Mouse (Mus musculus) common myeloid progenitor, adult 5-6 weeks (primary cell): ENCODE measurements around the gene Map4k4. TPM values are rescaled to one million over a fixed set of nuclear protein-coding genes. Genes with fewer than 3 reads are reported as not detected.

ENCODE experiments used
- ATAC-seq: replicated peaks from 2 replicates; pipeline ENCODE4 v1.8.0; 2016; ENCODE audit warnings: low read depth, mild to moderate bottlenecking, moderate TSS enrichment, inconsistent platforms; ENCODE audit not compliant: poor library complexity, severe bottlenecking
- total RNA-seq: library from RNA; stranded (forward); fragments of 200-1000, 187-1606 nt; gene quantifications from 2 replicates; pipeline ENCODE4 v1.2.3, GENCODE M21; 2017

Gene Map4k4
- total RNA-seq, 1 experiment from 2014 or later, result 130 TPM

- ATAC-seq, result no peak
These were observed 31.6 kb downstream of the Map4k4 start for GRCm38 (mm10) chr1:39932216-39932739.

DNA sequence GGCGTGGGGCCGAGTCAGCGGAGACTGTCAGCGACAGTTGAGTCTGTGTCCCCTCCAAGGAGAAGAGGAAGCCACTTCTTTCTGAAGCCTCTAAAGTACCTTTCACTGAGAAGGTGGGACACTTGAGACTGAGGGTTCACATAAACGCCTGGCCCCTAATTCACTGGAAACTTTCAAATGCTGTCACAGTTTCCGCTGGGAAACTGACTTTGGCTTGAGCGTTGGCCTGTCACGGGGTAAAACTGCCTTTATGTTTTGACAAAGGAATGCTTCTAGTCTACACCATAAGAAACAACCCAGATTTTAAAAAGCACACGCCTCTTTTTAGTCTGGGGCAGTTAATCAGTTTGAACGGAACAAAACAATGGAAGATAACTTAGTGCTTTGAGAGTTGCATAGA is 32.2 kb downstream of the Map4k4 start:
- no peak for ATAC-seq

- no peak for ATAC-seq
These were observed 34.2 kb downstream of the Map4k4 start for GRCm38 (mm10) chr1:39934954-39935353.

DNA sequence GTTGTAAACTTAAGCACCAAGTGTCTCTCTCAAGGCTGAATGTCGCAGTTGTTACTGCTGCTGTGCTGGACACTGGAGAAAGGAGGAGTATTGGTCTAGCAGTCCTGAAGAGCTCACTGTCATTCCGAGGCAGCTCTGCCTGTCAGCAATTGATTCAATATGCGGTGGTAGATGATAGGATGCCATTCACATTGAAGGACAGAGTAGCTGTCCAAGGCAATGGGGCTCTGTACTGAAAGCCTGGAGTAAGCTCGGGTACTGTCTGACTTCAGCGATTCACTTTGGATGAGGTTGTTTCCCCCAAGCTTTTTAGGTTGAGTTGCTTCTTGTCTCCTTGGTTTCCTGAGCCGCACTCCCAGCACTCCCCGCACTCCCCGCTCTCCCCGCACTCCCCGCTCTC is 34.9 kb downstream of the Map4k4 start:
- ATAC-seq, result no peak

DNA sequence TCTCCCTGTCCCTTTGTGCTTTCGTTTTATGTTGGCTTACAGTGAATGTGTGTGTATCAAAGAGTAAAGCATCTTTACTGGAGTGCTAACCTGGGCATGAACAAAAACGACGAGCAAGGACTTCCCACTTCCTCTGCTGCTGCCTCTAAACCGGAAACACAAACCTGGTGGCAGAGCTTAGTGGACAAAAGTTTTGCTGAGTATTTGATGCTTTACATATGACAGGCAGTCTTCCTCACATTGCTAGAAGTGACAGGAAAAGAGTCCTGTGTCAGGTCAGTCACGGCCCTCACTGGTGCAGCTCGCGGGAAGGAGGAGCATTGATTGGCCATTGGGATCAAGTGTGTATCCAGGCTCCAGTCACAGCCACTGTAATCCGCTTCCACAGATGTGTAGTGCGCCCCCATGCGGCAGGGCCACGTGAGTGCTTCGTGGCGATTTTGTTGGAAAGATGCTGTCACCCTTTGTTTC is 35.7 kb downstream of the Map4k4 start:
- peak; percentile 93 for ATAC-seq

GRCm38 (mm10) chr1:39936934-39937333 is 36.2 kb downstream of the Map4k4 start:
- ATAC-seq, result no peak

DNA sequence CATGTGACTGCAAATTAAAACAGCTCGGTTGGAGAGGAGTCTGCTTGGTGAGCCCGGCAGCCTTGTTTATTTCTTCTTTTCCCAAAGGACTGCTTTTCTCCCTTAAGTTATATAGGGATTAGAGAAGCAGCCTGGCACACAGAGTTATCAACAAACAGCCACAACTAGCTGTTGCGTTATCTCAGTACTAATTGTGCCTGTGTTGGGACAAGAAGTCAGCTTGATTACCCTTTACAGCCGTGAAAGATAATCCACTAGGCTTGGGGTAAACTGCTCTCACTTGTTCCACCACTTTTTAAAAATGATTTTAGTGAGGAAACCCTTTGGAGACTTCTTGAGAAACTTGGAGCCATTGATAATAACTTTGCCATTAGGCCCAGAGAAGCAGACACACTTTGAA is 36.9 kb downstream of the Map4k4 start:
- no peak for ATAC-seq

DNA sequence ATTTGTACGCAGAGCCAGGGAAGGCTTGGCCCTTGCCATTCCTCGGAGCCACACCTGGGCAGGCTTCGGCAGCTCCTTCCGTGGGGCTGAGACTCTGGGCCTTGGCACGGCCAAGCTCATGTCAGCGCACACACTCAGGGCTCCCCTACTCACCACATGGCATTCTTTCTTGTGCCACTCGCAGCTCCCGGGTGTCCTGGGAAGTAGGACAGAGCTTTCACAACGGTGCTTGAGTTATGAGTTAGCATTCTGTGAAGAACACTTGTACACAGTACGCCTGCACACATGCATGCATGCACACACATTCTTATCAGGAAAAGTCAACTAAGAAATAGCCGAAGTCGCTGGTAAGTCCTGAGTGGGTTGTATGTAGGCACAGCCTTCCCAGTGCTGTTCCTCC is 38.7 kb downstream of the Map4k4 start:
- ATAC-seq, result no peak

GRCm38 (mm10) chr1:39940342-39940741 is 39.6 kb downstream of the Map4k4 start:
- no peak for ATAC-seq

DNA sequence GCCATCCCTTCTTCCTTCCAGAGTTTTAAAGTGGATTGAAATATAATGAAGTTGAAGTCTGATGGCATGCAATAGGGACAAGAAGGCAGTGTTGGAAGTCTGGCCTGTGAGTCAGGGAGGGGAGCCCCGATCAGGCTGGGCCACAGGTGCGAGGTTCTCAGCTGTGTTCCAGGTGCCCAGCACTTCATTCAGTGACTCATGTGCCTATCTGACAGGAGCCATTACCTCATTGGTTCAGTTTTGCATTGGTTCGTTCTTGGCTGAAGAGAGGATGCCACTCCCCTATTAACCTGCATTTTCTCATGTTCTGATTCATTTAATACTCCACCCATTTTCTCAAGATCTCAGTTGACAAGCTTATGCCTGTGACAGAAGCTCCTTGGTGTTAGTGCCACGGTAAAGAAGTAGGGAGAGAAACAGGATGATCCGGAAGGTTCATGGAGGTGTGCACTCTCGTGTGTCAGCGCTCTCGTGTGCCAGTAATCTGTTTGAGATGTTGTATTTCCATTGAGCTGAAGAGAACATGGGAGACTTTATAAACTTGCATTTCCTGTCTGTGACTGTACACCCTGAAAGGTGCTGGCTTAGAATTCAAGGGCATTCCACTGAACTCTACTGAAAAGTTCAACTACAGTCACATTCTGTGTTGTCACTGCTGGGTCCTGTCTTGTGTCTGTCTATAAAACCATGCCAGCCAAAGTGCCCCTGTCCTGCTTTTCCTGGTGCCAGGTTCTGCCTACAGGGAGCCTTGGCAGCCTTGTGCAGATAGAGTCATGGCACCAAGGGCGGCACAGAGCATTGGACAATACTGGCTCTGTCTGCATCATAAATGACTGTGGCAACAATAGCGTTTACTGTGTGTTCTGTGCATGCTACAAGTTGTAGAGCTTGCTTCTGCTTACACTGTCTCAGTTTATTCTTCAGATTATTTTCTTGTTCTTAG is 40.8 kb downstream of the Map4k4 start:
- no peak for ATAC-seq

- no peak for ATAC-seq
These were observed 42.2 kb downstream of the Map4k4 start for GRCm38 (mm10) chr1:39942935-39943334.

DNA sequence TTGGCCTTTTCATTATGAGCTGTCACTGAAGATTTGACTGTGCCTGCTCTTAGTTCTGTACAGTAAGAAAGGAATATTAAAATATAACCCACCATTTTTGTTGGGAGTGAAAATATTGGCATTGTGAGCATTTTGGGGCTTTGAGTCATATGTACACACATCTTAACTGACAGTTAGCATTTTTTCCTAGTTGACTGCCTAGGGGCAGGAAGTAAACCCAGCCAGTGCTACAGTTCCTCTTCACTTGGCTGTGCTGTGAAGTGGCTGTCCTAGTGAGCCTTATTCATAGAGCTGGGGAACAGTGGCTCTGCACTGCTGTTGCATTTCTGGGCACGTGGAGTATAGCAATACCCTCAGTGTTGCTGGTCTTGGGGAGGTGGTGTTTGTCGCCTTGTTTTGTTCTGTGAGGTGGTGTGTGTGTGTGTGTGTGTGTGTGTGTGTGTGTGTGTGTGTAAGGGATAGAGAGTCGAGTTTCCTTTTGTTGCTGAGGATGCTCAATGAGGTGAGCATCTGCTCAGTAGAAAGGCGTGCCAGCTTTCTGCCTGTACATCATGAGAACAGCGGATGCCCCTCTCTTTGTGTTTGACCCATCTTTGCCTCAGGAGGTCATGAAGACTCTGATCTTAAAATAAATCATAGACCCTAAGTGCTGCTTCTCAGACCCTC is 43.7 kb downstream of the Map4k4 start:
- peak; percentile 70 for ATAC-seq

DNA sequence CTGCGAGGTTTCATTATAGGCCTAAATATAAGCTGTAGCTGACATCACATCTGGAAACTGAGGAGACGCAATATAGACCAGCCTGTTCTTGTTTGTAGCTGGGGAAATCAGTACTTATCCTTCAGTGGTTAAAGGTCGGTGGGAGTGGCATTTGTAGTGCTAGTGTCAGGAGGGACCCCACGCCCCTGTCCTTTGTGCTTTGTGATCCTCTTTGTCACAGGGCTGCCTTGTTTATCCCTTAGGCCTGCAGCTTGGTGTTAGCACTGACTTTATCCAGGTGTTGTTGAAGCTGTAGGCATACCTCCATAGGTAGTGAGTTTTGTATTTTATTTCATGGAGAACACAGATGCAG is 44.2 kb downstream of the Map4k4 start:
- no peak for ATAC-seq

DNA sequence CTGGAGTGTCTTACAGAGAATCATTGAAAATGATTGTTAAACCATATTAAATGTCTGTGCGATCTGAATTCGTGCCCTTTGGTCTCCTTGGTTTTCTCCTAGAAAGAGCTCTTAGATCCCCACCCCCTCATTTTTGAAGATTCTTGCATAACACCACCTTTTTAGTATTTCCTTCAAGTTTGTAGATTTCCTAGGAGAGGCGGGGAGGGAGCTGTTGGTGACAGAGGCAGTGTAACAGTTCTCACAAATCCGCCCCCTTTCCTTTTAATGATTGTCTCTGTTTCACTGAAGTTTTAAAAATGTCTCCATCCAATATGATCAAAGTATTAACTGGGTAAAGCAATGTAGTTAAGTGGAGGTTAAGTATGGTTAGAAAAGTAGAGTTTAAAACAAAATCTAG is 45.7 kb downstream of the Map4k4 start:
- no peak for ATAC-seq

- no peak for ATAC-seq
These were observed 46.5 kb downstream of the Map4k4 start for GRCm38 (mm10) chr1:39947179-39947578.

DNA sequence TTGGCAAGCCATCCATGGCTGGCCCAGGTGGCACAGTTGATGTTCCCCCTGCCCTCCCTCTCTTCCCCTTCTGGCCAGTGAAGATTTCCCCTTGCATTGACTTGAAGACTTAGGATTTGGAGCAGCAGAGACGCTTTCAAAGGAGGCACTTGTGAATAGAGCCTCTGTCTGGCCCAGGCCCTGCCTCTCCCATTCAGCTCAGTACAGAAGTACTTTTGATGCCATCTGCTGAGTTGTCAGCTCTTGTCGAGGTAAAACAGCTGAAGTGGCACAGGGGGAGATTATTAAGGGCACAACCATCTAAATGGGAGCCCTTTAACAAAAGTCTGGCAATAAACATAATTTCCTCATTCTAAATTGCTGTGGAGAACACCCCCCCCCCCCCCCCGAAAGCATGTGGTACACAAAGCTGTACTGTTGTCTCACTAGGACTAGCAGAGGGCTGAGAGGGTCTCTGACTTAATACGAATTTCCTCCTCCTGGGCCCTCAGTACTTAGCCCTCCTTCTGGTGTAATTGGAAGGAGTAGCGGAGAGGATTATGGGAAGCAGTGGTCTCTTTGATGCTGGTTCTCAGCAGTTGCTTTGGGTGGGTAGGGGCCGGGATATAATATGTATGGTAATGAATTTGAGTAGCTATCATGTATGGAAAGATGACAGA is 47.1 kb downstream of the Map4k4 start:
- no peak for ATAC-seq

GRCm38 (mm10) chr1:39949205-39949604 is 48.5 kb downstream of the Map4k4 start:
- peak; percentile 67 for ATAC-seq

DNA sequence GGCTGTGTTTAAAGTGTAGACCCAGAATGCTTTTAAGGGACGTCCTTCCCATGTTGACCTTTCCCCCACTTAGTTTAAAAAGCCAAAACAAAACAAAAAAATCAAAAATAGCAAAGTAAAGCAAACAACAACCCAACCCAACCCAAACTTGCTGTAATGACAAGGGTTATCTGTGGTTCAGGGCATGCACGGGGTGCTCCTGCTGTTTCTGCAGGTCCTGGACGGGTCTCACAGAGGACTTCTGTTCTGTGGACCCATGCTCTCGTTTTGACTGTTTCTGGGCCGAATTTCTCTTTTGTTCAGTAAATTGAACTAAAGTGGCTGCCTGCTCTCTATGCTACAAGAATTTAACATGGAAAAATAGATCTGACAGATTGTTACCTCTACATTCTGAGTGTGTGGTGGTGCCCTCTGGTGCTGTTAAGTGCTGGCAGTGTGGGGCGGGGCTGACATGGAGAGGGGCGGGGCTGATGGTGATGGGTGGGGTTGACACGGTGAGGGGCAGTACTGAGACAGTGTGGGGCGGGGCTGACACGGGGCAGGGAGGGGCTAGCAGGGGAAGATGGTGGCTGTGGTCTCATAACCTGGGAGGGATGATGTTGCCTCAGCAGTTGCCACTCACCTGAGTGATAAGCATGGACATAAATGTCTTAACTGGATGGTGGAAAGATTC is 49.2 kb downstream of the Map4k4 start:
- peak; percentile 70 for ATAC-seq

DNA sequence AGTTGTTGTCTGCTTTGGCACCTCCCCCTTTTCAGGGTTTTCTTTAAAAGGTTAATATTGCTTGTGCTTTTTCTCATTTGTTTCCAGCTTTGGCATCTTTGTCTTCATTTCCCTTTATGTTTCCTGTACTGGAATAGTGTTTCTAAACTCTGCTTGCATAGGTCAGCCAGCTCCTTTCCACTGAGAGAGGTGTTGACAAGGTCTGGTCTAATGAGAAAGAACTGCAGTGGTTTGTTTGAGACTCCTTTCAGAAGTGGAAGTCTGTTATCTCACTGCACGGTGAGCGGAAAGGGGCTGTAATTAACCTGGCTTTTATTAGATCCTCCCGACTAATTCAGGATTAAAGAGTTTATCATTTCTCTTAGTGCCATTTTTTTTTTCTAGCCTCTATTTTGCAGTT is 49.9 kb downstream of the Map4k4 start:
- ATAC-seq, result no peak

- ATAC-seq, result no peak
These were observed 53.9 kb downstream of the Map4k4 start for GRCm38 (mm10) chr1:39954652-39955051.
